Mouse (Mus musculus): Measurements from ENCODE around the gene Pecam1.

The Pecam1 gene

DNA sequence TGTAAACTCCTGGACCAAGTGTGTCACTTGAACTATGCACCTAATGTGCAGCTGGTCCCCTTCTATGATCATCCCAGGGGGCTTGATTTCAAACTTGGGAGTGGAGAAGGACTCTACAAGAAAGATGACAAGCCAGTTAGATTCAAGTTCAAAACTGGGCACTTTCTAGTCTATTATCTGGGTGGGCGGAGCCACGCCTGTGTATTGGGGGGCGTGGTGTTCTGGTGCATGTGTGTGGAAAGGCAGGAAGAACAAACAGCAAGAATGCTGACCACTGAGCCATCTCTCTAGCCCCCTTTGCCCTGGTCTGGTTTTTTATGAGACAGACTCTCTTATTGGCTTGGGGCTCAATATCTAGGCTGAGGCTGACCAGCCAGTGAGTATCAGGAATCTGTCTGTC is 54.5 kb downstream of the Pecam1 start:
- no peak for DNase-seq (ENCODE audit: low spot score in 2 of 2)

DNA sequence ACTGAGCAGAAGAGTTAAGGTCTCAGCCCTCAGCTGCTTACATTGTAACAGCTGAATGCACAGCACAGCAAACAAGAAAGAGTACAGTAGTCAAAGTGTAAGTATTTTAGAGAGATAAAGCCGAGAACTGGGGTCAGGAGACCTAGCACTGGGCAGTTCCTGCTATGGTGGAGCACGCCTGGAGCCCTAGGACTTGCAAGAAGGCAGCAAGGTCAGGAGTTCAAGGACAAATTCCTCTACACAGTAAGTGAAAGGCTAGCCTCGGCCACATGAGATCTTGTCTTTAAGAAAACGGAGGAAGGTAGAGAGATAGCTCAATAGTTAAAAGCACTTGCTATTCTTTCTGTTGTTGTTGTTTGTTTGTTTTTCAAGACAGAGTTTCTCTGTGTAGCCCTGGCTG is 57.5 kb downstream of the Pecam1 start:
- no peak for DNase-seq (ENCODE audit: low spot score in 2 of 2)

DNA sequence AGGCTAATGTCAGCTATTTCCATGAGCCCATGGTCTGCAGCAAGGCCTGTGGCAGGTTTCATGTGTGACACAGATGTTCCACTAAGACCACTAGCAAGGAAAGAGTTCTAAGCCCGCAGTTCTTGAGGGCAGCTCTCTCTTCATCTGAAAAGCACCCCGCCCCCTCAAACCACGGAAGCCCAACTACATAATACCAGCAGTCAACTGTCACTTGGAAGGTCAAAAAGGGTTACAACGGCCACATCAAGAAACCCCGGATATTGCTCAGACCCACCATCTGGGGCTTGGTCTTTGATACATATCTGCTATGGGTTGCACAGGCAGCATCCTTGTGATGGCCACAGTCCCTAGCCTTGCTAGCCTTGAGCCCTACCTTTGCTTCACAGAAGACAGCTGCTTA is 62.1 kb downstream of the Pecam1 start:
- DNase-seq (ENCODE audit: low spot score in 2 of 2), result no peak

DNA sequence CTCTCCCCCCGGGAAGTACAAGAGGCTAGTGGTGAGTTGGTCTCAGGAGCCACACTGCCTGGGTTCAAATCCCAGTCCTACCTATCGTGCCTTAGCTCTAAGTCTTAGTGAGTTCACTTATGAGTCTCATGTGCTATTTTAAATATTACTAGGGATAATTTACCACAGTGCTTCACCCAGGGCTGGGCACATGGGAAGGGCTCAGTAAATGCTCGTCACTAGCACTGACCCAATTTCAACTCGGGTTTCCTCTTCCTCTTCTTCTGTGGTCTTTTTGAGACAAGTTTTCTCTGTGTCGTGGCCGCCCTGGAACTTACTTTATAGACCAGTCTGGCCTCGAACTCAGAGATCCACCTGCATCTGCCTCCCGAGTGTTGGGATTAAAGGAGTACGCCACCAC is 63.1 kb downstream of the Pecam1 start:
- no peak for DNase-seq (ENCODE audit: low spot score in 2 of 2)

DNA sequence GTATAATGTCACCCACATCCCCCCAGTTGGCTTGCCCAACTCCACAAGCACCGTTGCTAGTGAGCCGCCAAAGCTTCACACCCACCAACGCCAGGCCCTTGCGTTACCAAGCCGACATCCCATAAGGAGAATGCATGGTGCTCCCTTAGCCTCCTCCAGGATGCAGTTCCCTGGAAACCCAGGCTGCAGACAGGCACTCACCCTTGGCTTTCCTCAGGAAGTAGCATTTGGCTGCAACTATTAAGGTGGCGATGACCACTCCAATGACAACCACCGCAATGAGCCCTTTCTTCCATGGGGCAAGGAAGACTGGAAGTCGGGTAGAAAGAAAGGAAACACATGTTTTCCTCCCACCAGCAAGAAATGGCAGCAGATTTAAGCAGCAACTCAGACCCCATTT is 66.4 kb downstream of the Pecam1 start:
- no peak for DNase-seq (ENCODE audit: low spot score in 2 of 2)

DNA sequence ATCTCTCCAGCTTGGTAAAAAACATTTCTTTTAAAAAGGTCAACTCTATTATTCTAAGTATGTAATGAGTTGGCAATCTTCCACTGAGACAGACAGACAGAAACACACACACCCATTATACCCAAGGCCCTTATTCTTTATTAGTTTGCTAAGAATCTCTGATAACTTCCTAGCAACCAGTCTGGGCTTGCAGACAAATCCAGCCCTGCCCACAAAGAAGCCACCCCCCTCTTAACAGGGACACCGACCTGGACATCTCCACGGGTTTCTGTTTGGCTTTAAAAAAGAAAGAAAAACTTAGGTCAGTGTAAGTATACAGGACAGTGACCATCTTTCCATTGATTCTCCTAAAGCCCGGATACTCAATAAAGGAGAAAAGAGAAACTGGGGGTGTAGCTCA is 67.1 kb downstream of the Pecam1 start:
- no peak for DNase-seq (ENCODE audit: low spot score in 2 of 2)

DNA sequence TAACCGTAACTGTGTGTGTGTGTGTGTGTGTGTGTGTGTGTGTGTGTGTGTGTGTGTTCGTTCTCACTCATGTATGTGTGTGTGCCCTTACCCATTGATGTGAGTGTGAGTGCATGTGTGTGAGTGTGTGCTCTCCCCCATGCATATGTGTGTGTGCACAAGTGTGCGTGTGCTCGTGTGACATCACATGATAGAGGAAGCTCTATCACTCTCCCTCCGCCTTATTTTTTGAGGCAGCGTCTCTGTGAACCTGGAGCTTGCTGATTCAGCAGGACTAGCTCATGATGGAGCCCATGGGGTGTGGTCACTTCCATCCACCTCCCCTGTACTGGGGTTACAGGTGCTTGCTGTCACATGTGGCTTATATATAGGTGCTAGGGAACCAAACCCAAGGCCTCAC is 69.3 kb downstream of the Pecam1 start:
- DNase-seq (ENCODE audit: low spot score in 2 of 2), result no peak

DNA sequence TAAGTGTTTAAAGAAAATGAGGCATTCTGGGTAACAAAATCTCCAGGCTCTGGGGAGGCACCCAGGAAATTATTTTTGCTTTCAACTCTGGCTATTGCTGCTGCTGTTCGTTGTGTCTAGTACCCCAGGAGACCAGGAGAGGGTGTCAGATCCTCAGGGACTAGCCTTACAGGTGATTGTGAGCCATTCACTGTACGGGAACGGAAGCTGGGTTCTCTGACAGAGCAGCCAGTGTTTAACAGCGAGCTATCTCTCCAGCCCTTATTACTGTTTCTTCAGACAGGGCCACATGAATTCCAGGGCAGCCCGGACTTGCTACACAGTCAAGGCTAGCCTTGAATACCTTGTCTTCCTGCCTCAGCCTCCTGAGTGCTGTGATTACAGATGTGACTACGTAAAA is 70.6 kb downstream of the Pecam1 start:
- DNase-seq (ENCODE audit: low spot score in 2 of 2), result no peak

DNA sequence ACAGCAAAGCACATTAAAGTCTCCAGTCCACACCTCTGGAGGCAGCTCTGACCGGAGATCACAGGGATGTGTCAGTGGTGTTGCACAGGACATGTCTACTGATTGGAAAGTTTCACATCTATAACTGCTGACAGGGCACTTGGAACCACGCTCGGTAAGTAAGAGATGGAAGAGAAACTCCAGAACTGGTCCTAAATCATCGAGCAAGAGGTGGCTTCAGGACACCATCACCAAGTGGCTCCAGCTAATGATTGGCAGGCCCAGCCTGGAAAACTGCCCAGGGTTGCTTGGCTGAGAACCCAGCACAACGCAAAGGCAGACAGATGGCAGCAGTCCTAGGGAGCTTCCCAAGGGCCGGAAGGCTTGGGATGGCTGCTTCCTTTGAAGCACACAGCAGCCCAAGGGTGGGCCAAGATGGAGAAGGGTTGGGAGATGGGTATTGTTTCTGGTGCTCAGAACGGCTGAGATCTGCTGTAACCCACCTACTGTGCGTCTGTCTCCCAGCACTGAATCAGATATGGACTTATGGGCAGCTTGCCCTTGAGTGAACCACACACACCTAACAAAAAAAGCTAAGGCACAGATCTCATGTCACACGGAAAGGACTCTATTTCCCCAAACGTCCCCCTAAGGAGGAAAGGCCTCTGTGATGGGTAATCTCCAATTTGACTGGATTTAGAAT is 72.4 kb downstream of the Pecam1 start:
- peak in 1 of 2 experiments; percentile 81 for DNase-seq (ENCODE audit: low spot score in 2 of 2)

DNA sequence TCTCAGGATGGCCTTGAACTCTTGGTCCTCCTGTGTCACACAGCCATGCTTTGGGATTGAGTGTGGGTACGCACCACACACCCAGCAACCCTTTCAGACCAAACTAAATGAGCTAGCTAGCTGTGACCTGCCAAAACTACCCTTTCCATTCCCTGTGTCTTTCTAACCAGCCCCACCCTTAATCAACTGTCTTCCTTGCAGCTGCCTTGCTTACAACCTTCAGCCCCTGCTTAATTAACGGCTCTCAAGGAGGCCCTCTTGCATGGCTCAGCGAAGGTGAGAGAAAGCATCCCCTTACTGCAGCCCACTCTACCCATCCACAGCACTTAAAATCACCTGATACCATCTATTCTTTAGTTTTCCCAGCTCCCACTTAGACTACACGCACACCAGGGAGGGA is 73.1 kb downstream of the Pecam1 start:
- DNase-seq (ENCODE audit: low spot score in 2 of 2), result no peak

DNA sequence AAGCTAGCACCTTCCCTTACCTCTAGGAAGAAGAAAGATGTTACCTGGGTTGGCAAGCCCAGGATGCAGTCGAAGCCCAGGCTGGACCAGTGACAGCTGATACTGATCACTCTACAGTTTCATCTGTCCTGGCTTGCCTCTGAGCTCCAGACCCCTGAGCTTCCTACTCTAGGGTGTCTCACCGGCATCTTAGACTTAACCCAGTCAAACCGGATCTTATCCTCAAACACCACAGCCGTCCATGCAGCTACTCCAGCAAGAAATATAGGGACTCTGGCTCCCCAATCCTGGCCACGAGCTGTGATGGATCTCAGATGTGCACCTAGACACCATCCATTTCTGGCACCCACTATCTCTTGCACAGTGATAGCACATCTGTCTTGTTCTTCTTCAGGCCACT is 74.6 kb downstream of the Pecam1 start:
- no peak for DNase-seq (ENCODE audit: low spot score in 2 of 2)

DNA sequence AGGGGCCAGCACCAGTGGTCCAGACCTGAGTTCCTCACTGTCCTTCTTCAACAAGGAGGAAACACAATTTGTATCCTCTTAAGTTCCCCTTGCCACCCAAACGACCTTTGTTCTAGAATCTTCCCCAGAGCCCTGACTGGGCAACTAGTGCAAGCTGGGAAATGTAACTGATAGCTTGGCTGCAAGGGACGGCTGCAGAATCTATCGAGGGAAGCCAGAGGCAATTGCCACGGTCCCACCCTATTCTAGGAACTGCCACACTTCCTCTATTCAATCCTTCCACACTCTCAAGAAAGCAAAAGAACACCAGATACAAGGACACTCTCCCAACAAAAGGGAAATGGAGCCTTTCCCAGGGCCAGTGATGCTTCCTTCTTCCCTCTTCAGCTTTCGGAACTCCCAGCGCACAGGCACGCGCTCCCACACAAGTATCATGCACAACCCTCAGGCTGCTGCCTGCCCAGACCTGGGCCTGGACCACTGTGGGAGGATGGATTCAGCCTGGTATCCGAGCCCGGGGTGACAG is 75.2 kb downstream of the Pecam1 start:
- DNase-seq (ENCODE audit: low spot score in 2 of 2), result peak in 1 of 2 experiments; percentile 44

DNA sequence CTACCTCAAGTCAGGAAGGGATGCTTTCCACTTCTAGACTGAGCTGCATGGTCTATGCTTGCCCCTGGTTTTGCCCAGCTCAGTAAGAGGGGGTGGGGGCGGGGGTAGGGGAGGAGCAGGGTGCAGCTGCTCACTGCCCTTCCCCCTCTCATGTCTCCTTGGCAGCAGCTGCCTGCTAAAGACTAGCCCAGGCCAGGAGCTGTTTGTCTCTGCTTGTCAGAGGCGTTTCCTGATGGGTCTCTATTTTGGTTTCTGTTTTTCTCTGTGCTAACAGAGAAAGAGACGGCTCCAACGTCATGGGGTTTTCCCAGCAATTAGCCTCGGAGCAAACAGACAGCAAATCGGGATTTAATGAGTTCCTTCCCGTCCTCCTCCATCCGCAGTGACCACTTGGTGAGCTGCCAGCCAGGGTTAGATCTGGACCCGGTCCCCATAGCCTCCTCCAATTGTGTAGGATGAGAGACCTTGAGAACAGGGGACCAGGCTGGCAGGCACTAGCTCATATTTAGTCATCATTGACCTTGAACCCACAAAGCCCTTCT is 75.7 kb downstream of the Pecam1 start:
- DNase-seq (ENCODE audit: low spot score in 2 of 2), result peak; percentile 71 to 73

DNA sequence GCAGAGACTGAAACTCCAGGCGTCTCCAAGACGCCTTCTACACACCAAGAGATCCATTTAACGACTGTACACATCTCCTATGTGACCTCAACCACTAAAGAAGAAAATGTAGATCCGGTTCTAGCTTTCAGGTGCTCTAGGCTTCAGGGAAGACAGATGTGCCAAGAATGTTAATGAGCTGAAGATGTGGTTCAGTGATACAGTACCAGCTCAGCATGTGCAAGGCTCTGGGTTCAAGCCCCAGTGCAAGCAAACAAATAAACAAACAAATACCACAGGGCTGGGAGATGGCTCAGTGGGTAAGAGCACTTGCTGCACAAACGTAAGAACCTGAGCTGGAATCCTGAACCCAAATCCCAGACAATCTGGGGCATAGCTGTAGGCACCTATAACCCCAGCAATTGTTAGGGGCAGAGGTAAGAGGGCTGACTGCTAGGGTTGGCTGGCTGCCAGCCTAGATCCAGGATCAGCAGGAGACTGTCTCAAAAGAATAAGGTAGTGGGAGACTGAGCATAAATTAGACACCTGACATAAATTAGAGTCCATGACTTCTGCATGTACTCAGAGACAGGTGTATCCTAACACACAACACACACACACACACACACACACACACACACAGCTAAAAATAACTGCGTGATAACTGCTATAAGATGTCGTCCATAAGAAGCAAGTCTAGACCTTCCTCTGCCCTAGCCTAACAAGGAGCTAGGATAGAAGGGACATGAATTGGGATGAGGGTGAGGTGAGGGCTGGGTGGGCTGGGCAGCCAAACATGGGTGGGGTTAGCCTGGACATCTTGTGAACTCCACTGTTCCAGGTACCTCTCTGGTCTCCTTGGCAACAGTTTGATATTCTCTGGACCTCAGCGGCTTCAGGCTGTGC is 76.5 kb downstream of the Pecam1 start:
- no peak for DNase-seq (ENCODE audit: low spot score in 2 of 2)

DNA sequence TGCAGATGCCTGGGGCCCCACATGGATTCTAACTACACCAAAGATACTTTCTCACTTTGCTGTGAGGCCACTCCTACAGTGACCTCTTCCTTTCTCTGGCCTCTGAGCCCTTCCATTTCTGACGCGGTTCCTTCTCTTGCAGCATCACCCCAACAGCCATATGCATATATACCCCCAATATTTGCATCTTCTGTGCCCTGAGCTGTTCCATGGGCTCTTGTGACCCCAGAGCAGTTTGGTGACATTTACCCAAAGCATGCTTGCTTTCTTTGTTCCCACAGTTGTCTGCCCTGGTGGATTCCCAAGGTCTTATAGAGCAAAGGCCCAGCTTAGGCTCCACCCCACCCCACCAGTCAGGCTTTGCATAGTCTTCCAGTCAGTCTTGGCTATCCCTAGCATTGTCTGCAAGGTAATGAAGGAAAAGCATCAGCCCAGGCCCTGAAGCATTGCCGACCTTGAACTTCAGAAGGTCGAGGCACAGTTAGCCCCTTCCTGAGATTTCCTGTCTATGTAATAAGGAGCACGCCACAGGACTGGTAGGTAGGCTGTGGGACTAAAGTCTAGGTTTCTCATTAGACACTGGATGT is 77.4 kb downstream of the Pecam1 start:
- DNase-seq (ENCODE audit: low spot score in 2 of 2), result no peak

DNA sequence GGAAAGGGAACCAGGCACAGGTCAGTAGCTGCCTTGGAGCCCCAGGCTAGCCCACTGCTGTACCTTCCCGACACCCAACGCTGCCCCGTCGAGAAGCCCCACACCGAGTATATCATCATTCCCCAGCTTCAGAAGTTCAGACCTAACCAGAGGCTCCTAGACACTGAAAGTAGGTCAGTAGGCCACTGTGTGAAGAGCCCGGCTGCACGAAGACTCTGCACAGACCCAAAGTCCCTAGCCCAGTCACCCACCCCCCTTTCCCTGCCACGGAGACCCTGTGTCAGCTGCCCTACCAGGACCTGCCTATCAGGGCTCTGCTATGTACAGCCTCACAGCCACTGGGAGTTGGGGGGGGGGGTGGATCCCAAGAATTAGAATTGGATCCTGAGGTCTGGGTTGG is 78.6 kb downstream of the Pecam1 start:
- DNase-seq (ENCODE audit: low spot score in 2 of 2), result no peak

DNA sequence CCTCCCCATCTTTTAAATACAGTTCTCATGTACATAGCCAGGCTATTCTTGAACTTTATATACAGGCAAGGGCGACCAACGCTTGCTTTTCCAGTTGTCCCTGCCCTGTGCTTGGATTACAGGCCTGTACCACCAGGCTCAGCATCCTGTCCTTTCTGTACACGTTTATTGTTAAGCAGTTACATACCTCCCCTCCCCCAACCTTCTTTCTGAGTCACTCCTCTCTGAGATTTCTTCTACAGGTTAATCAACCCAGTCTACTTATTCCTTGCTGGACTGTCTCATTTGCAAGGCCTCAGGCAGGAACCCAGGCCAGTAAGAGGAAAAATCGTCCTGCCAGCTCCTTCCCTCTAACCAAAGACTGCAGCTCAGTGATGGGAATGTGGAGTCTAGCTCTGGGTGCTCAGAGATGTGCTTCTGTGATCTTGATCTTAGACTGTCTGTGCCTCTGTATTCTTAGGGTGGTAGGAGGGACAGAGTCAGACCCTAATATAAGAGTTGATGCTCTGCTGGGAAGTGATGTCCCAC is 79.4 kb downstream of the Pecam1 start:
- DNase-seq (ENCODE audit: low spot score in 2 of 2), result no peak

DNA sequence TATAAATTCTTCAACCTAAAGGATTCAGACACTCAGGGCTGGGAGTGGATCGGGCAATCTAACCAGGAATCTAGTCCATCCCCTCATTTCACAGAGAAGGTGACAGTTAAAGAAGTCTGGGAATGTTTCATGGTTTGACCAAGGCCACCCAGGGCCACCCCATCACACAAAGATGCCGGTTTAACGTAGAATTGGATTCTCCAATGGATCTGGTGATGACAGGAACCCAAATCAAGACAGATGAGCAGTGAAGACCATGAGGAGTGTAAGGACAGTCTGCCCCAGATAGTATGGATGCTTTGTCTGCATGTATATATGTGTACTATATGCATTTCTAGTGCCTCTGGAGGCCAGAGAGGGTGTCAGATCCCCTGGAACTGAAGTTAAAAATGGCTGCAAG is 80.2 kb downstream of the Pecam1 start:
- DNase-seq (ENCODE audit: low spot score in 2 of 2), result no peak

DNA sequence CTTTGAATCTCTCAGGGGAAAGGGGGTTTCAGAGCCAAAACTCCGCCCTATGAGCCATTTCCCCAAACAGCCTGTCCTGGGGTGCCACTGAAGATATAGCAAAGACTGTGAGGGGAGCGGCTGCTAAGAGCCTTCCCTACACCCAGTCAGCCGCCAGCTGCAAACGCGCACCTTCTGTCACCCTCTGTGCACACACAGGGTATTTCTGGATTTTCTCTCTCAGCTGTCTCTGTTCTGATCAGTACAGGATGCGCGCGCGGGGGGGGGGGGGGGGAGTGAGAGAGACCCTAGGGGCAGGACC is 80.6 kb downstream of the Pecam1 start:
- DNase-seq (ENCODE audit: low spot score in 2 of 2), result no peak

DNA sequence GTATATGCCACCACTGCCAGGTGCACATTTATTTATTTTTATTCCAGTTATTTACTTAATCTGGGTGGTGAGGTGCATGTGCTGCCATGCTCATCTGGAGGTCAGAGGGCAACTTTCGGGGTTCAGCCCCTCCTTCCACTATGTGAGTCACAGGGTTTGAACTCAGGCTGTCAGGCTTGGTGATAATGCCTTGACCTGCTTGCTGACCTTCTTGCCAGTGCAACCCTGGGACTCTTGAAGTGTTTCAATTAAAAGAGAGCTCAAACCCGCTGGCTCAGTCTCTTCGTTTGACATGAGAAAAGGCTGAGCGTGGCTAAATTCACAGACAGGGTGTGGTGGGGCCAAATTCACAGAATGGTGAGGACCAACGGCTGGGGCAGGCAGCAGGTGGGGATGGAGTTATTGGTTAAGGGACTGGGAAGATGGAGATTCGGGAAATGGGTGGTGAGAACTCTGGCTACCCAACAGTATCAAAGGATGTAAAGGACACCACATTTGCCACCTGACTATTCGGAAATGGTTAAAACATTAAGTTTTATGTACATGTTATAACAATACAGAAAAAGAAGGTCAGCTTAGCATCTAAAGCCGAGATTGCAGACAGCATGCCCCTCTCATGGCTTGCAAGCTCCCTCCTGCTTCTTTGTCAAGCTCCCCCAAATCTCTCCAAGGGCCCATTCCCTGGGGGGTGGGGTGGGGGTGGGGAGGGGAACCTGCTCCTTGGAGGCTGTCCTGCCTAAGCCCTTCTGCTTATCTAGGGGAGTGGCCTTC is 81.1 kb downstream of the Pecam1 start:
- DNase-seq (ENCODE audit: low spot score in 2 of 2), result no peak

DNA sequence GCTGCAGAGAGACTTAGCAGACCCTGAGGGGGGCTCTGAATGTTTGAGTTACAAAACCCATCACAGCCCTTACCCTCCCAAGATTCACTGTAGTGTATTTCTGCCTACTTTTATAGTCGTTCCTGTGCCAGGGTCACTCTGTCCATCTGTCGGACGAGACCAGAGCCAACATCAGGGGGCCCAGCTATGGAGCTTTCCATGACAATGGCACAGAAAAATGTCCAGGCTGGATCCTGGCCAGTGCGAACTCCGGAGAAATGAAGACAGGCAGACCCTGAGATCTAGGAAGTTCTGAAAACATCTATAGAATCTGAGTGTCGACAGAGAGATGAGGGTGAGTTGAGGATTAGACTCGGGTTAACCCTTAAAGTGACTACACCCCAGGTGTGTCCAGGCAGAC is 82.1 kb downstream of the Pecam1 start:
- DNase-seq (ENCODE audit: low spot score in 2 of 2), result no peak

DNA sequence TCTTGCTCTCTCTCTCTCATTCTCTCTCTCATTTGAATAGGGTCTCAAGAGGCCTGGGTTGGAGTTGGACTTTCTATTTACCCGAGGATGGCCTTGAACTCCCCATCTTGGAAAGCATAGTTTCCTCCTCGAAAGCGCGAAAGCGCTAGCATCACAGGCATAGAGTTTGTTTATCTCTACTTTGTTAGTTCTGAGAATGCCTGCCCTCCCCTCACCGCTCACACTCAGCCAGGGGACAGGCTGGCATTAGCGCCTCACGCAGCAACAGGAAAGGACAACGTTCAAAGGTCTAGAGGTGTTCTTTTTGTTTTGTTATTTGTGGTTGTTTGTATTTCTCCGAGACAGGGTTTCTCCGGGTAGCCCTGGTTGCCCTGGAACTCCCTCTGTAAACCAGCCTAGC is 82.6 kb downstream of the Pecam1 start:
- DNase-seq (ENCODE audit: low spot score in 2 of 2), result no peak
